Mouse (Mus musculus) brain, embryonic 14.5 days (tissue): ENCODE results near the gene Igfl3. TPM values are rescaled to one million over a fixed set of nuclear protein-coding genes. Genes with fewer than 3 reads are reported as not detected.

Experiments used
- DNase-seq: peaks from one replicate; pipeline ENCODE4 v3.0.0-alpha.2; 2011; ENCODE audit warnings: low read depth
- CTCF ChIP-seq: fragments of 200-500 bp; IDR thresholded peaks from 2 replicates; pipeline ENCODE4 v1.5.1; 2012; ENCODE audit warnings: inconsistent platforms, mild to moderate bottlenecking, moderate library complexity, borderline replicate concordance; ENCODE audit not compliant: insufficient read depth, insufficient read length; ENCODE audit errors: extremely low read depth
- POLR2A ChIP-seq: fragments of 200-500 bp; IDR thresholded peaks from 2 replicates; pipeline ENCODE4 v1.6.1; 2012; ENCODE audit warnings: mild to moderate bottlenecking, inconsistent platforms, borderline replicate concordance; ENCODE audit not compliant: poor library complexity, insufficient read depth, insufficient read length, severe bottlenecking; ENCODE audit errors: extremely low read depth
- polyA plus RNA-seq: library from polyadenylated mRNA; depleted of rRNA; stranded (reverse); fragments of >200 nt; gene quantifications from 2 replicates; pipeline ENCODE4 v1.2.3, GENCODE M21; 2012; rRNA removed

Igfl3 gene
- polyA plus RNA-seq = not detected in 2 replicates

GRCm38 (mm10) chr7:18176194-18176593 lies at the start of gene Igfl3:
Gene Igfl3 (plus strand): TSS chr7:18176494.
- no peak for DNase-seq
- TF ChIP-seq POLR2A = no peak

GRCm38 (mm10) chr7:18210938-18211337 lies 34.6 kb downstream of the Igfl3 start:
- DNase-seq = peak; percentile 26
- TF ChIP-seq POLR2A (no peak), CTCF (peak; percentile 42; the same call in 1 of the 2 replicates)

GRCm38 (mm10) chr7:18214699-18215098 lies 38.4 kb downstream of the Igfl3 start:
- TF ChIP-seq POLR2A = no peak
- TF ChIP-seq CTCF = no peak
- DNase-seq = no peak

Other genes starting within 250 kb of the Igfl3 start
- gene Ceacam11, start 204.4 kb upstream of the Igfl3 start, polyA plus RNA-seq = 0.10 TPM in 1 of 2 replicates, not detected in the other
- gene Ceacam13, start 166.6 kb upstream of the Igfl3 start, polyA plus RNA-seq = not detected in 2 replicates
- gene Ceacam12, start 110.6 kb upstream of the Igfl3 start, polyA plus RNA-seq = 0.10 TPM in 1 of 2 replicates, not detected in the other
- gene Mill1, start 68.9 kb downstream of the Igfl3 start, polyA plus RNA-seq = 0.04 TPM in 1 of 2 replicates, not detected in the other
- gene Psg18, start 178.5 kb downstream of the Igfl3 start, polyA plus RNA-seq = 0.14 TPM in 1 of 2 replicates, not detected in the other